Mouse (Mus musculus) forelimb bud, embryonic 11.5 days (tissue): ENCODE results near the gene Bcl2a1c.
"Not testable (repeated sequence)": the region's sequence is repeated elsewhere in the genome, so short reads cannot be mapped to it uniquely, and the experiment has no call there.

Experiments used
- DNase-seq: peaks from one replicate; pipeline ENCODE4 v3.0.0-alpha.2; 2012; ENCODE audit warnings: low read depth, low spot score

Gene Bcl2a1c

DNA sequence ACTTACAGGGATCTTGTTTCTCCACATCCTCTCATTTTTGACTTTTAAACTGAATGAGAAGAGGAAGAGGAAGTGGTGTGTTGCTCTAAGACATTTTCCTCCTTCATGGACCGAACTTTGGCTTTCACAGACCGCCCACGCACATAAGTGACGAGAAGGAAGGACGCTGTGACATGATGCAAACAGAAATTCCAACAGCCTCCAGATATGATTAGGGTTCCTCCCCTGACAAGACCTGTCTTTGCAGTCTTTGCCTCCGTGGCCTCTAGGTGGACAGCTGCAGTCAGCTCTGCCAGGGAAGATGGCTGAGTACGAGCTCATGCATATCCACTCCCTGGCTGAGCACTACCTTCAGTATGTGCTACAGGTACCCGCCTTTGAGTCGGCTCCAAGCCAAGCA, at the start of gene Bcl2a1c:
TSS of gene Bcl2a1c (plus strand) at position 281 of the 400 bp plus-strand sequence.
- not testable (repeated sequence) for DNase-seq

DNA sequence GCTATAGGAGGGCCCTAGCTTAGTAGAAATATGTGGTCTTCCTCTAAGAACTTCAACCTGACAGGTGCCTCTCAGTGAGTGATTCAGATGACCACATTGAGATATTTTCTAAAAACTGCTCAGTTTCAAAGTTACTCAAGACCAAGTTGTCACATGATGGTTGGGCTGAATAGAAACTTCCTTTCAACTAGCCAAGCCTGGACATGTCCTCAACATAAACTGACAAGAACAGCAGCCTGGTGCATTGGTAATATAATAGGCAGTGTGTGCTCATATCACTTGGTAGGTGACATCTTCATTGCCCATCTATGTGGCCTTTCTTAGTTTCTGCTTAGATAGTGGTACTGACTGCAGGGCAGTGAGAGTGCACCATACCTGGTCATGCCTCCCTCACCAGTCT, 24.0 kb upstream of the Bcl2a1c start:
- DNase-seq = not testable (repeated sequence)

DNA sequence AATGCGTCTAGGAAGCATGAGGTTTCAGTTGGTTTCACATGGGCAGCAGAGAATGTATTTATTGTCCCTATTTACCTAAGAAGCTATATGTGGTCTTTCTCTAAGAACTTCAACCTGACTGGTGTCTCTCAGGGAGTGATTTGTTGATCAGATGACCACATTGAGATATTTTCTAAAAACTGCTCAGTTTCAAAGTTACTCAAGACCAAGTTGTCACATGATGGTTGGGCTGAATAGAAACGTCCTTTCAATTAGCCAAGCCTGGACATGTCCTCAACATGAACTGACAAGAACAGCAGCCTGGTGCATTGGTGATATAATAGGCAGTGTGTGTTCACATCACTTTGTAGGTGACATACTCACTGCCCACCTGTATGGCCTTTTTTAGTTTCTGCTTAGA, 18.2 kb upstream of the Bcl2a1c start:
- DNase-seq = not testable (repeated sequence)

DNA sequence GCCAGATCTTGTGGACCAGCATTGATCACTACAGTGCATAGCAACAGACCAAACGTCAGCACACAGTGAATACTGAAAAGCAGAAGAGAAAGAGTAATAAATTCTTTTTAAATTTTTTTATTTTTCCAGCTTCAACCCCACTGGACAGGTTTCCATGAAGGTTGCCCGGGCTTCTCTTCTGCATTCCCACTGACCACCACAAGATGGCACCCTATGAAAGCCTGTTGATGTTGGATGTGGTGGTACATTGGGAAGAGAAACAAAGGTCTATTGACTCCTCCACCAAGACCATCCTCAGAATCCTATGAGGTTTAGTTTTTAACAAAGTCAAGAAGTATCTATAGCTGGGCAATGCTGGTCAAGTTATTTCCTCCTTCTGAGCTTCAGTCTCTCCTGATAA, 11.9 kb upstream of the Bcl2a1c start:
- peak; percentile 60 for DNase-seq

DNA sequence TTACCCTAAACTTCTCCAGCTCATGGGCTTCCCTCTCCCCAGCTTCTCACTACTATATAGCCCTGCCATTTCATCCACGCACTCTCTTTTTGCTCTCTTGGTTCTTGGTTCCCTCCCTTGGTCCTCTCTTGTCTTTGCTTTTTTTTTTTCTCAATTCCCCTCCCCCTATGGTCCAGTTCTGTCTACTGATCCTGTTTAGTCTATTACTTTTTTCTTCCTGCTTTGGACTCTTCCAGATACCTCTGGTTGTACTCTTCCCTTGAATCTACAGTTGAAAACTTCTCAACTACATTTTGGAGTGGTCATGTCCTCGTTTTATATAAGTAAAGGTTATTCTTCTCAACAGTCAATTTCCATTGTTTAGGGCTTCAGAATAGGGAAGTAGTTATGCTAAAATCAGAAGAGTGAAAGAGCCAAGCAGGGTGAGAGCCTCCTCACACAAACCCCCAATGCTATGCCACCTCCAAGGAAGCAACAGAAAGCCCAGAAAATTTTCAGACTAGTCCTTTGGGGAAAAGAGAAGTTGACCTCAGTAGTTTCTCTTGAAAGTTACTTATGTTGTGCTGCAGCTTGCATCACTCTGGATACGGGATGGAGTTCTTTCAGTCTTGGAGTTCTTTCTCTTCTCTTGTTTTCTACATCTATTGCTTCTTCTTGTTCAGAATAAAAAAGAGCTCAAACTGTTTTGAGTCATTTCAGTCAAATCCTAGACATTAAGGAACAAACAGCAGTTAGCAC, 3.8 kb upstream of the Bcl2a1c start:
- no peak for DNase-seq

DNA sequence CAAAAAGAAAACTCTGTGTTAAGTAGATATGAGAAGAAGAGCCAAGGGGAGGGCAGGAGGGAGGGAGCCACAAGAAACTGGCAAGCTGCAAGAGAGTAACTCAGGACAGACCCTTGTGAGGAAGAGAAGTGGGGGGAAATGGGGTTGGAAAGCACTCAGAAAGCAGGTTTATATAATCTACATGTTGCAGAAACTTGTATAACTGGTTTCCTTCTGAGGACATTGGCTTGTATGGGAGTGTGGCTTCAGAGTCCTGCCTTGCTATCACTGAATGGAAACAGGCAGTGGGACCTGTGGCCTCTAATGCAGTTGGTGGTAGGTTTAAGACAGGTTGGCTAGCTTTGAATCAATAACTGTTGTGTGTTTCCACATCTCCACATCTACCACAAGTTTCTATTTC, 1.6 kb upstream of the Bcl2a1c start:
- not testable (repeated sequence) for DNase-seq

DNA sequence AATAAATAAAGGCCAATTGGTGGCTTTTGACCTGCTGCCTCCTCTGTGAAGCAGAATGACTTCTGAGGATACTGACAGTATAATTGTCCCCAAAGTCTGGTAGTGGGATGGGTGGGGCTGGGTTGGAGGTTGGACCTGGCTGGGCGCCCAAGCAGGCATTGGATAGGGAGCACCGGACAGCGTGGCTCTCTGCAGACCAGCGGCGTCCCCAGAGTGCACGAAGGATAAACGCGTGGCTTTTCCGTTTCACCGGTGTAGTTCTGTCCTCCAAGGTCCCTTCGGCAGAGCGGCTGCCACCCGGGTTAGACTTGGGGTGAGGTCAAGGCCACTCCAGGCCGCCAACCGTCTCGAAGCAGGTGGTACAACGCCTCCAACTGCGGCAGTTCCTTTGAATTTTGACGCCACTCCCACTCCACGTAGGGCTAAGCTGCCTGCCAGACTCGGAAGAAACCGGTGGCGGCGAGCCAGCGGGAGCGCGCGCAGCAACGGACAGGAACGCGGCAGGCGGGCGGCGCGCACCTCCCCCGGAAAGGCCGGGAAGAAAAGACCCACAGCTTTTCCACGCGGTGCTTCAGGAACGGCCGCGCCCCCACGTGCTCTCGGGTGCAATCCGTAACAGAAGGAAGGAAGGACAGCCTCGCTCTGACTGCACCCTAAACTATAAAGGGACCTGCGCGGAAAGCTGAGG, 38.0 kb downstream of the Bcl2a1c start:
- peak; percentile 66 for DNase-seq

DNA sequence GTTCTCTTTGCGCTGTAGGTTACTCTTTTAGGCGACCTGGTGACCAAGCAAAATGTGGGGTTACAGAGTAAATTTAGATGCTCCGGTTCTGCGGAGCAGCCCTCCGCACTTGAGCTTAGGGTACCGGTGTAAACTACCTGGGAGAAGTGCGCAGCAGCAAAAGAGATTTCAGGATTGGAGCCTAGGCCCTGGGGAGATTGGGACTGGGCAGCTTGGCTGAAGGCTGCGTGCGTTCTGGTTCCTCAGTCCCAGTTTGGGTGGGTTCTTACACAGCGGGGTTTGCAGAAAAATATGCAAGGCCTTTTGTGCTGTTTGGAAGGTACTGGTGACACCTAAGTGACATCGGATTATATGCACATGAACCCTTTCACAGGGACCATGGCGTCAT, 38.5 kb downstream of the Bcl2a1c start:
- DNase-seq = no peak

DNA sequence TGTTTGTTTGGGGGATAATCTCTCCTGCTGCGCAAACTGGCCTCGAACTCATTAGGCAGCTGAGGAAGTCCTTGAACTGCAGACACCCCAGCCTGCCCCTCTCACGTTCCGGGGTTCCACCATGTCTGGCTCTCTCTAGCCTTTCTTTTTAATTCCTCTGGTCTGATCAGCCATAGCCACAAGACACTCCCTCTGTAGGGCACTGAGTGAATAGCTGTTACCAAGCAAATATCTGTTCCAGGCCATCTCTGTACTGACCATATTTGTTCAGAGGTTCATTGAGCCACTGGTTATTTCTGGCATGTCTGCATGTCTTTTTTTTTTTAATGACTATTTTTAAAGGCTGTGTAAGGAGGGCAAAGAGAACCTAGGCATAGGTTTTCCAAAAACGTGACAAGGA, 39.5 kb downstream of the Bcl2a1c start:
- DNase-seq = not testable (repeated sequence)

DNA sequence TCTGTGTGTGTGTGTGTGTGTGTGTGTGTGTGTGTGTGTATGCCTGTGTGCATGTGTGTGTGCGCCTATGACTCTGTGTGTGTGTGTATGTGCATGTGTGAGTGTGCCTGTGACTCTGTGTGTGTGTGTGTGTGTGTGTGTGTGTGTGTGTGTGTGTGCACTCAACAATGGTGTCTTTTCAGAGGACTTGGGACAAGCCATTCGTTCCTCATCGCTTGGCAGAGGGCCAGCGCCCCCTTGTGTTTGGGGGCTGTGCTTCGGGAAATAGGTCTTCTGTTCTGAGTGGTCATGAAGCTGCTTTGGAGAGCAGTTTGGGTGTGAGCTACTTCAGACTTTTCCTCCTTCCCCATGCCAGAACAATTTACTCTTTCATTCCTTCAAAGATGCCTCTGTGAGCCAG, 41.8 kb downstream of the Bcl2a1c start:
- DNase-seq = not testable (repeated sequence)

DNA sequence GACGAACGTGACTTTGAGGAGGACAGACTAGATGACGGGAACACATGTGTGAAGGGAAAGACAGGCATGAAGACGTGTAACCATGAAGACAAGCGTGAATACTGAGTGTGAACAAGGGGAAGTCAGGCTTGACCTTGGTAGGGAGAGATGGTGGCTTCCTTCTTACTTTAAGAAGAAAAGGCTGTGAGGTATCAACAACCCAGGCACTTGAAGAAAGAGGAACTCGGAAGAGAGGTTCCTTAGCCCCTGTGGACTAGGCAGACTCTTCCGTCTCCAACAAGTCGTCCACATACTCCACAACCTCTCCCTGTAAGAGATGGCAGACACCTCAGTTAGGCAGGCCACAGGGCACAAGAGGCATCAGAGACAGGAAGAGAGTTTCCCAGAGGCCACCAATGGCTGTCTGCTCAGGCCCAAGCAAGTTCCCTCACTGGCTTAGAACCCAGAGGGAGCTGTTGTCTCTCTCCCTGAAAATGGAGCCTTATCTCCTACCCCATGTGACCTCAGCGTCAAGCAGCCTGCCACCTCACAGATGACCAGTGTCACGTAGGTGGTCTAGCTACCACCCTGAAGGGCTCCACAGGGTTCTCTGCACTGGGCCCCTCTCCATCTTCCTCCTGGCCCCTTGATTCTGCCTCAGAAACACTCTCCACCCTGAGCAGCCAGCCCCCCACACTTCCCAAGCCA, 45.5 kb downstream of the Bcl2a1c start:
- DNase-seq = no peak

DNA sequence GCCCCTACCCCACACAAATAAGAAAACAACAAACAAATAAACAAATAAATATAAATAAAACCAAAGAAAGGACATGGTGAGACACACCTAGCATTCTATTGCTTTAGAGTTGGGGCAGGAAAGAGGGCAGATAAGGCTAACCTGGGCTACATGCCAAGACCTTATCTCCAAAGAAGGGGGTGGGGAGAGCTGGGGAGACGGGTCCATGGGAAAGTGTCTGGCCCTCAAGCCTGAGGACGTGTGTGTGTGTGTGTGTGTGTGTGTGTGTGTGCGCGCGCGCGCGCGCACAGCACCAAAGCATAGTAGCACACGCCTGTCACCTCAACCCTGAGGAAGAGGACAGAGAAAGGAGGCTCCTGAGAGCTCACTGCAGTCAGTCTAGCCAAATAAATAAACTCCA, 47.2 kb downstream of the Bcl2a1c start:
- DNase-seq = no peak

DNA sequence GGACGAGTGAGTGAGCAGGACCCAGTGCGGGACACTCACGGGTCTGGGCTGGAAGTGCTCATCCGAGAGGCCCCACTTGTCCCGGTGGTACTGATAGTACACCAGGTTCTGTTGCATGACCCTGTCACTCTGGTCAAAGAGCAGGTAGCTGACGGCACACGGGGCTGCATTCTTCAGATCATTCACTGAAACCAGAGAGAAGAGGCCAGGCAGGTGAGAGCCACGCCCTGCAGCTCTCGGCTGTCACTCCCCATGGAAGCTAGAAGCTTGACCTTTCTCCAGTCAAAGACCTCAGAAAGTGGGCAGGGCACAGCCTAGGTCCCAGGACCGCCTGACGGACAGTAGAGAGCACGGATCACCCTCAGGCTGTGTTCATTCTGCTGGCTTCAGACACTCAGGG, 49.9 kb downstream of the Bcl2a1c start:
- DNase-seq = no peak
